Mouse (Mus musculus): ENCODE results near the gene Crygn.

GRCm38 (mm10) chr5:24725897-24726296 lies 31.9 kb downstream of the Crygn start:
- no peak for TF ChIP-seq CTCF (IDR thresholded peaks at IDR 0.05; ENCODE audit: borderline replicate concordance, insufficient read depth, low read depth, low read length)
- TF ChIP-seq POLR2A (IDR thresholded peaks at IDR 0.05; ENCODE audit: borderline replicate concordance, insufficient read depth, low read length): no peak

Measured in cerebellum, adult 2 months (tissue).